Mouse (Mus musculus) embryonic fibroblast, embryonic 13.5 days (primary cell): ENCODE data around the gene Mrap.

Experiments used
- CTCF ChIP-seq: IDR thresholded peaks from 2 replicates; pipeline ENCODE4 v1.5.1; 2011; ENCODE audit warnings: mild to moderate bottlenecking, control low read depth, low read length, moderate library complexity, borderline replicate concordance; ENCODE audit not compliant: insufficient read depth
- POLR2A ChIP-seq: IDR thresholded peaks from 2 replicates; pipeline ENCODE4 v1.6.1; 2011; ENCODE audit warnings: low read depth, mild to moderate bottlenecking, control low read depth, low read length, moderate library complexity

DNA sequence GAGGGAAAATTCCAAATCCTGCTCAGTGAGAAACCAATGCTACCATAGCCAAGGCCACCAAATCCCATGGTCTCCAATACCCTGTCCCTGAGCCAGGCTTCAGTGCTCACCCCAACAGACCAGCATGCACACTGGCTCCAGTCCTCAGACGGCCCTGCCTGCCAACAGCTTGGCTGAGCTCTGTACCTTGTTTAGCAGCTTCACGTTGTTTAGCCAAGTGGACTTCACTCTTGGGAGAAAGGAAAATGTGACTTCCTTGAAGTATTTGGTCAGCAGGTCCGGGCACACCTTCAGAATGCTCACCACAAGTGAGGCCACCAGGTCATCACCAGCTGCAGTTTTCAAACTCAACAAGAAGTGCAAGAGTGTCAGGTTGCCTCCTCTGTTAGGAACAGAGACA lies 54.5 kb downstream of the Mrap start:
- TF ChIP-seq CTCF (no peak), POLR2A (no peak)
